Mouse (Mus musculus) retina, adult 2 months (tissue): Measurements from ENCODE around the gene Bcl2l14.
A peak's percentile ranks its signal among the peaks of the same experiment; 100 is the strongest.

ENCODE experiments used
- DNase-seq: peaks from one replicate; pipeline ENCODE4 v3.0.0-alpha.2; 2012; ENCODE audit warnings: low read depth, low spot score

Gene Bcl2l14

GRCm38 (mm10) chr6:134396018-134396417, at the start of gene Bcl2l14:
Bcl2l14 (plus strand) TSS chr6:134396318.
- DNase-seq = no peak

GRCm38 (mm10) chr6:134348526-134349067, 47.5 kb upstream of the Bcl2l14 start:
- no peak for DNase-seq

- DNase-seq = no peak
These were observed 43.2 kb upstream of the Bcl2l14 start for GRCm38 (mm10) chr6:134352881-134353280.

- no peak for DNase-seq
These were observed 42.4 kb upstream of the Bcl2l14 start for GRCm38 (mm10) chr6:134353751-134354150.

- no peak for DNase-seq
These were observed 38.5 kb upstream of the Bcl2l14 start for GRCm38 (mm10) chr6:134357570-134357969.

- DNase-seq = no peak
These were observed 36.0 kb upstream of the Bcl2l14 start for GRCm38 (mm10) chr6:134360079-134360478.

- DNase-seq = no peak
These were observed 31.5 kb upstream of the Bcl2l14 start for GRCm38 (mm10) chr6:134364644-134365043.

- no peak for DNase-seq
These were observed 30.2 kb upstream of the Bcl2l14 start for GRCm38 (mm10) chr6:134365952-134366351.

GRCm38 (mm10) chr6:134366366-134367351, 29.5 kb upstream of the Bcl2l14 start:
- no peak for DNase-seq

- no peak for DNase-seq
These were observed 28.5 kb upstream of the Bcl2l14 start for GRCm38 (mm10) chr6:134367366-134368281.

GRCm38 (mm10) chr6:134372946-134373345, 23.2 kb upstream of the Bcl2l14 start:
- DNase-seq = no peak

- no peak for DNase-seq
These were observed 18.9 kb upstream of the Bcl2l14 start for GRCm38 (mm10) chr6:134377201-134377600.

GRCm38 (mm10) chr6:134377856-134378255, 18.3 kb upstream of the Bcl2l14 start:
- DNase-seq = no peak

- DNase-seq = no peak
These were observed 14.7 kb upstream of the Bcl2l14 start for GRCm38 (mm10) chr6:134381462-134381861.

GRCm38 (mm10) chr6:134385931-134386330, 10.2 kb upstream of the Bcl2l14 start:
- no peak for DNase-seq

- DNase-seq = no peak
These were observed 8.7 kb upstream of the Bcl2l14 start for GRCm38 (mm10) chr6:134387396-134387795.

GRCm38 (mm10) chr6:134388424-134389110, 7.6 kb upstream of the Bcl2l14 start:
- DNase-seq = no peak

- peak; percentile 25 for DNase-seq
These were observed 6.7 kb upstream of the Bcl2l14 start for GRCm38 (mm10) chr6:134389248-134389891.

GRCm38 (mm10) chr6:134389917-134390316, 6.2 kb upstream of the Bcl2l14 start:
- DNase-seq = no peak

GRCm38 (mm10) chr6:134390837-134391236, 5.3 kb upstream of the Bcl2l14 start:
- DNase-seq = no peak
